Mouse (Mus musculus): Measurements from ENCODE around the gene Bgn.

DNA sequence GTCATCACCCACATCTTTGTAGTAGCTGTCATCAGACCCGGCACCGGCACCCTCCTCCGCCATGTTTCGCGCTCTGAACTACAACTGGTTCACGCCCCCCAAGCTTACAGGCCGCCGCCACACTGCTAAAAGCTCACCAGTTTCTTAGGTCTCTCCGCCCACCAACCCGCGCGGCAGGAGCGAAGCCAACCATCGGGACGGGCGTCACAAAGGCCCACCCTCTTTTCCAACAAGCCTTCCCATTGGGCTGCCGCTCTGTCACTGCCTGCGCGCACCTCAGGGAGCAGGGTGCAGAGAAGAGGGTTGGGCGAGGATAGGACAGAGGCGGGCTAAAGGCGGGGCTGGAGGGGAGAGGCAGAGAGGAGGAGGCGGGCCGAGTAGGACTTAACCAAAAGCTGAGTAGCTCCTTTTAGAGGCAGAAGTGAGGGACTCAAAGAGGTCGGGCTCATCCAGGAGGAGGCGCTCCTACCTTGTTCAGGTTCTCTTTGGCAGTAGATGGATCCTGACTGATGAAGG, 24.5 kb upstream of the Bgn start, which contains the start of gene Haus7:
- peak; percentile 74 for TF ChIP-seq CTCF (IDR thresholded peaks at IDR 0.05)
- TF ChIP-seq EP300 (IDR thresholded peaks at IDR 0.05), result no peak
